Mouse (Mus musculus): Measurements from ENCODE around the gene Gm6525.

Gene Gm6525

GRCm38 (mm10) chr3:84169393-84170005 lies 4.4 kb upstream of the Gm6525 start:
- no peak for DNase-seq (ENCODE audit: low spot score in 2 of 2)

- DNase-seq (ENCODE audit: low spot score in 2 of 2): no peak
Observed at GRCm38 (mm10) chr3:84172406-84172805, 1.5 kb upstream of the Gm6525 start.

- DNase-seq (ENCODE audit: low spot score in 2 of 2): peak; percentile 43 to 52
Observed at GRCm38 (mm10) chr3:84175337-84176315, 1.7 kb downstream of the Gm6525 start.

GRCm38 (mm10) chr3:84177834-84178233 lies 3.9 kb downstream of the Gm6525 start:
- DNase-seq (ENCODE audit: low spot score in 2 of 2): no peak

GRCm38 (mm10) chr3:84180304-84180703 lies 6.4 kb downstream of the Gm6525 start:
- DNase-seq (ENCODE audit: low spot score in 2 of 2): no peak

- DNase-seq (ENCODE audit: low spot score in 2 of 2): no peak
Observed at GRCm38 (mm10) chr3:84181102-84181501, 7.2 kb downstream of the Gm6525 start.

- no peak for DNase-seq (ENCODE audit: low spot score in 2 of 2)
Observed at GRCm38 (mm10) chr3:84181717-84182116, 7.8 kb downstream of the Gm6525 start.

GRCm38 (mm10) chr3:84189629-84190173 lies 15.8 kb downstream of the Gm6525 start:
- DNase-seq (ENCODE audit: low spot score in 2 of 2): no peak

GRCm38 (mm10) chr3:84190513-84191061 lies 16.7 kb downstream of the Gm6525 start:
- no peak for DNase-seq (ENCODE audit: low spot score in 2 of 2)

GRCm38 (mm10) chr3:84191141-84191881 lies 17.4 kb downstream of the Gm6525 start:
- no peak for DNase-seq (ENCODE audit: low spot score in 2 of 2)

GRCm38 (mm10) chr3:84193881-84194280 lies 20.0 kb downstream of the Gm6525 start:
- no peak for DNase-seq (ENCODE audit: low spot score in 2 of 2)

GRCm38 (mm10) chr3:84198229-84198628 lies 24.3 kb downstream of the Gm6525 start:
- DNase-seq (ENCODE audit: low spot score in 2 of 2): no peak

GRCm38 (mm10) chr3:84199516-84199915 lies 25.6 kb downstream of the Gm6525 start:
- DNase-seq (ENCODE audit: low spot score in 2 of 2): no peak

GRCm38 (mm10) chr3:84200559-84201420 lies 26.9 kb downstream of the Gm6525 start:
- DNase-seq (ENCODE audit: low spot score in 2 of 2): no peak

- no peak for DNase-seq (ENCODE audit: low spot score in 2 of 2)
Observed at GRCm38 (mm10) chr3:84204640-84205039, 30.7 kb downstream of the Gm6525 start.

GRCm38 (mm10) chr3:84205650-84206049 lies 31.7 kb downstream of the Gm6525 start:
- DNase-seq (ENCODE audit: low spot score in 2 of 2): no peak

GRCm38 (mm10) chr3:84206106-84206505 lies 32.2 kb downstream of the Gm6525 start:
- DNase-seq (ENCODE audit: low spot score in 2 of 2): no peak

GRCm38 (mm10) chr3:84207366-84207765 lies 33.5 kb downstream of the Gm6525 start:
- no peak for DNase-seq (ENCODE audit: low spot score in 2 of 2)

- no peak for DNase-seq (ENCODE audit: low spot score in 2 of 2)
Observed at GRCm38 (mm10) chr3:84208475-84208874, 34.6 kb downstream of the Gm6525 start.

- no peak for DNase-seq (ENCODE audit: low spot score in 2 of 2)
Observed at GRCm38 (mm10) chr3:84208917-84209513, 35.1 kb downstream of the Gm6525 start.

All from frontal cortex, postnatal 25 days (tissue).